Mouse (Mus musculus) liver, adult 2 months (tissue): ENCODE measurements at regions not wholly inside any gene's neighbourhood (a gene's known extent, or its start where the extent isn't known, plus 50 kb on each side); places are given as distances from the start of the nearest gene placed in this dataset.

Source experiments
- DNase-seq: peaks from one replicate; pipeline ENCODE4 v3.0.0-alpha.2; 2011; ENCODE audit warnings: low read depth, low spot score; ENCODE audit errors: extremely low read depth
- H3K27ac ChIP-seq: fragments of 200-500 bp; replicated peaks from 2 replicates; pipeline ENCODE4 v1.5.1; 2012; ENCODE audit warnings: low read depth, mild to moderate bottlenecking, control low read depth, inconsistent platforms, low read length; ENCODE audit not compliant: insufficient read depth
- H3K27me3 ChIP-seq: fragments of 200-500 bp; 2 replicates; pipeline ENCODE4 v1.6.1; 2012; ENCODE audit warnings: mild to moderate bottlenecking, moderate library complexity, low read length, inconsistent platforms; ENCODE audit not compliant: control insufficient read depth, insufficient read depth
- H3K36me3 ChIP-seq: fragments of 200-500 bp; 2 replicates; pipeline ENCODE4 v1.6.1; 2012; ENCODE audit warnings: low read length, inconsistent platforms; ENCODE audit not compliant: control insufficient read depth, insufficient read depth
- H3K4me1 ChIP-seq: fragments of 200-500 bp; 2 replicates; pipeline ENCODE4 v1.6.1; 2011; ENCODE audit warnings: low read length; ENCODE audit not compliant: control insufficient read depth, insufficient read depth
- H3K4me3 ChIP-seq: fragments of 200-500 bp; 2 replicates; pipeline ENCODE4 v1.5.1; 2011; ENCODE audit warnings: low read depth, mild to moderate bottlenecking, control low read depth, low read length, moderate library complexity; ENCODE audit not compliant: insufficient read depth
- H3K79me2 ChIP-seq: fragments of 200-500 bp; 2 replicates; pipeline ENCODE4 v1.6.1; 2012; ENCODE audit warnings: inconsistent platforms, mild to moderate bottlenecking, low read length, moderate library complexity; ENCODE audit not compliant: control insufficient read depth, insufficient read depth
- H3K9ac ChIP-seq: fragments of 200-500 bp; 2 replicates; pipeline ENCODE4 v1.6.1; 2012; ENCODE audit warnings: low read depth, mild to moderate bottlenecking, control low read depth, inconsistent platforms, low read length
- CTCF ChIP-seq: fragments of 200-500 bp; IDR thresholded peaks from 2 replicates; pipeline ENCODE4 v1.5.1; 2011; ENCODE audit warnings: low read depth, low read length, control low read depth
- POLR2A ChIP-seq: fragments of 200-500 bp; IDR thresholded peaks from 2 replicates; pipeline ENCODE4 v1.6.1; 2011; ENCODE audit warnings: low read length, control low read depth; ENCODE audit not compliant: insufficient read depth; ENCODE audit errors: extremely low read depth
- WGBS: fragments of 180-500 bp; shearing (Covaris S2); methylation state at CpG from one replicate; pipeline ENCODE4 v1.1.7; 2018; 5-methylcytosine and 5-hydroxymethylcytosine counted together

DNA sequence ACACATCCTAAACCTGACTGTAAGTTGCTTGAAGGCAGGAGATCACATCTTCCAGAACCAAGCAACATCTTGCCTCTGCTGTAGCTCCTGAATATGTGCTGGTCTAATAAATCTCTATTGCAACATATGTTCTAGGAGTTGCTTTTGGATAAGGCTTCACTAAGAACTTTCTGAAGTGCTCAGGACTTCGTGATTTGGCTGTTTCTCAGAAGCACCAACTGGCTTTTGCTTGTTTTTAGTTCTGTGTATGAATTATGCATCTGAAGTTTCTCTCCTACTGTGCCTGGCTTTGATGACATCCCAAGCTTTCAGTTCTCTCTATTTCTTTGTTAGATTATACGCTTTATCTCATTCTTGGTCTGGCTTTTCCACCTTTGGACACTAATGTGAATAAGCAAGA, 122.2 kb upstream of the Dkk2 start:
- Histone ChIP-seq H3K4me1 (no peaks in the 10 kb centered on the region), H3K9ac (no peak overlapping the region), H3K27ac (no peak overlapping the region), H3K27me3 (no peaks in the 10 kb centered on the region), H3K79me2 (no peaks in the 10 kb centered on the region), H3K36me3 (no peaks in the 10 kb centered on the region), H3K4me3 (no peak overlapping the region)
- TF ChIP-seq POLR2A, result no peak
- TF ChIP-seq CTCF, result no peak
- WGBS, result 78% methylated on average over 2 of the region's 2 CpGs
- DNase-seq, result no peak

DNA sequence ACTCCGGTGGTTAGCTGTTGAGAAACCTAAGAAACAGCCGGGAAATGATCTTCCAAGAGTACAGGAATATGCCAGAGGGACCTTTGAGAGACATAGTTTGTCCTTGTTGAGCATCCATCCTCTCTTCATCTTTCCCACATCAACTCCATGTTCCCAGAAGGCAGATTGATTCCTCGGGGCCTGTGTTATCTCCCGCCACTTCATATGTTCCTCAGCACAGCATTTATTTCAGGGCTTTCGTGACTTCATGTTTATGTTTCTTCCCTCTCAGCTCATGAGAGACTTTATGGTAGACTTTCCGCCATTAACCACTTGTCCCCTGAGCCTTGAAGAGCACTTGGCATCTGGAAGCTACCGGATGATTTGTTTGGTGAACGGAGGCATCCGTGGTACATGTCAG, 120.1 kb upstream of the Dkk2 start:
- Histone ChIP-seq H3K4me1 (no peaks in the 10 kb centered on the region), H3K36me3 (no peaks in the 10 kb centered on the region), H3K27me3 (no peaks in the 10 kb centered on the region), H3K4me3 (no peak overlapping the region), H3K79me2 (no peaks in the 10 kb centered on the region), H3K27ac (no peak overlapping the region), H3K9ac (no peak overlapping the region)
- no peak for TF ChIP-seq CTCF
- TF ChIP-seq POLR2A, result no peak
- 92% methylated on average over 9 of the region's 9 CpGs for WGBS
- no peak for DNase-seq

GRCm38 (mm10) chr3:131965456-131966160, 119.5 kb upstream of the Dkk2 start:
- no peaks in the 10 kb centered on the region for H3K4me1 ChIP-seq
- no peaks in the 10 kb centered on the region for H3K27me3 ChIP-seq
- DNase-seq, result no peak
- H3K79me2 ChIP-seq, result no peaks in the 10 kb centered on the region
- 85% methylated on average over 9 of the region's 9 CpGs for WGBS
- no peak overlapping the region for H3K9ac ChIP-seq
- H3K27ac ChIP-seq, result no peak overlapping the region
- H3K4me3 ChIP-seq, result no peak overlapping the region
- H3K36me3 ChIP-seq, result no peaks in the 10 kb centered on the region
- TF ChIP-seq POLR2A (no peak), CTCF (no peak)

GRCm38 (mm10) chr3:131967288-131967687, 117.8 kb upstream of the Dkk2 start:
- no peak overlapping the region for H3K4me3 ChIP-seq
- TF ChIP-seq CTCF (no peak), POLR2A (no peak)
- no peak for DNase-seq
- no peaks in the 10 kb centered on the region for H3K79me2 ChIP-seq
- H3K27me3 ChIP-seq, result no peaks in the 10 kb centered on the region
- 79% methylated on average over 11 of the region's 11 CpGs for WGBS
- no peaks in the 10 kb centered on the region for H3K4me1 ChIP-seq
- H3K36me3 ChIP-seq, result no peaks in the 10 kb centered on the region
- H3K9ac ChIP-seq, result no peak overlapping the region
- no peak overlapping the region for H3K27ac ChIP-seq

DNA sequence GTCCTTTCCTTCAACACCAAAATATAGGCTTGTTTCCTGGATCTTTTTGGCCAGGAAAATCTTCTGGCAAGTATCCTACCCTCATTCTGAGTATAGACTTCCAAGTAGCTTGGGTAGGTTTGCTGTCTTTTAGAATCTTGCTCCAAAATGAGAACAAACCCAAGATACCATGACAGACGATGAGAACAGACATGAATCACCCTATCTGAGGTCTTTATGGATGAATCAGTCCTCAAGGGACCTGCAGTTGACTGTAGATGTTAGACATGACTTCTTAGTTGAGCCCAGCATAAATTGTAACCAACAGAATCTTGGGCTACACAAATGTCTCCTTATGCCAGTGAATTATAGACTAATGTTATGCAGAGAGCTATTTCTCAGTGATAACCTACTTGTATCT, 114.3 kb upstream of the Dkk2 start:
- WGBS, result 88% methylated on average over 1 of the region's 1 CpGs
- no peak overlapping the region for H3K4me3 ChIP-seq
- no peak for TF ChIP-seq POLR2A
- TF ChIP-seq CTCF, result no peak
- H3K36me3 ChIP-seq, result no peaks in the 10 kb centered on the region
- no peaks in the 10 kb centered on the region for H3K79me2 ChIP-seq
- no peak for DNase-seq
- no peaks in the 10 kb centered on the region for H3K4me1 ChIP-seq
- no peak overlapping the region for H3K27ac ChIP-seq
- no peaks in the 10 kb centered on the region for H3K27me3 ChIP-seq
- no peak overlapping the region for H3K9ac ChIP-seq

GRCm38 (mm10) chr3:131975940-131976628, 109.0 kb upstream of the Dkk2 start:
- H3K27ac ChIP-seq, result no peak overlapping the region
- no peak overlapping the region for H3K9ac ChIP-seq
- WGBS, result 42% methylated on average over 7 of the region's 7 CpGs
- TF ChIP-seq CTCF (peak; percentile 77), POLR2A (no peak)
- H3K4me3 ChIP-seq, result no peak overlapping the region
- H3K4me1 ChIP-seq, result no peaks in the 10 kb centered on the region
- peak; percentile 34 for DNase-seq
- H3K27me3 ChIP-seq, result no peaks in the 10 kb centered on the region
- H3K36me3 ChIP-seq, result no peaks in the 10 kb centered on the region
- no peaks in the 10 kb centered on the region for H3K79me2 ChIP-seq
